Mouse (Mus musculus) hindbrain, embryonic 12.5 days (tissue): ENCODE data around the gene Samd3. TPM values are rescaled to one million over a fixed set of nuclear protein-coding genes. Genes with fewer than 3 reads are reported as not detected.

Experiments
- ATAC-seq: fragments of 200-750 bp; cut with Nextera tagmentation; 2 replicates; pipeline ENCODE4 v1.8.0; 2017; ENCODE audit warnings: moderate TSS enrichment; ENCODE audit not compliant: low FRiP score
- H3K27ac ChIP-seq: fragments of 300-500 bp; sonication (generic); 2 replicates; pipeline ENCODE4 v1.5.1; 2016; ENCODE audit warnings: mild to moderate bottlenecking
- H3K27me3 ChIP-seq: fragments of 300-500 bp; sonication (generic); 2 replicates; pipeline ENCODE4 v1.6.1; 2016; ENCODE audit warnings: mild to moderate bottlenecking
- H3K36me3 ChIP-seq: fragments of 300-500 bp; sonication (generic); 2 replicates; pipeline ENCODE4 v1.6.1; 2016; ENCODE audit warnings: mild to moderate bottlenecking
- H3K4me1 ChIP-seq: fragments of 300-500 bp; sonication (generic); 2 replicates; pipeline ENCODE4 v1.6.1; 2016
- H3K4me2 ChIP-seq: fragments of 300-500 bp; sonication (generic); replicated peaks from 2 replicates; pipeline ENCODE4 v1.6.1; 2016; ENCODE audit warnings: mild to moderate bottlenecking
- H3K4me3 ChIP-seq: fragments of 300-500 bp; sonication (generic); 2 replicates; pipeline ENCODE4 v1.5.1; 2016; ENCODE audit warnings: mild to moderate bottlenecking
- H3K9ac ChIP-seq: fragments of 300-500 bp; sonication (generic); 2 replicates; pipeline ENCODE4 v1.6.1; 2016; ENCODE audit warnings: mild to moderate bottlenecking, moderate library complexity
- H3K9me3 ChIP-seq: fragments of 300-500 bp; sonication (generic); replicated peaks from 2 replicates; pipeline ENCODE4 v1.6.1; 2016; ENCODE audit warnings: mild to moderate bottlenecking
- WGBS: fragments of 180-500 bp; shearing (Covaris S2); methylation state at CpG from one replicate; pipeline ENCODE4 v1.1.7; 2016; 5-methylcytosine and 5-hydroxymethylcytosine counted together
- polyA plus RNA-seq: library from polyadenylated mRNA; unstranded; fragments of >200 nt; fragmentation: Nextera tagmentation; extraction: Ambion mirVana; gene quantifications from 2 replicates; pipeline ENCODE4 v1.2.1, GENCODE M21; 2016

The Samd3 gene
- polyA plus RNA-seq: 0.35 TPM in 1 of 2 replicates, not detected in the other

DNA sequence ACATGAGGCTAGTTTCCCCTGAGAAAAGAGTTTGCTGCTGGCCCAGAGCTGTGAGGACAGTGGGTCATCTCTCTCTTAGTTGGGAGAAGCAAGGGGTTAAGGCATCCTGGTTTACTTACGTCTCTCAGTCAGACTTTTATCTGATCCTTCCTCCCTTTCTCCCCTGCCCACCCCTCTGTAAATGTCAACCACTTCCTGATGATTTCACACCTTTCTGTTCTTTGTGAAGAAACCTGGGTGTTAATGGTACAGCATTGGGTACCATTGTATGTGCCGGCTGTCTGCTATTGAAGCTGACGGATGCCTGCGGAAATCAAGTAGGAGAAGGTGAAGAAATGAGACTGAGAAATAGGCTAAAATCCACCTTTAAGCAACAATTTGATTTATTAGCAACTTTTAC, at the start of gene Samd3:
TSS of gene Samd3 (plus strand) at position 220 of the 400 bp plus-strand sequence.
- no peak within 1 kb of the TSS for H3K4me3 ChIP-seq
- WGBS: 63% methylated on average over 4 of the region's 4 CpGs
- H3K4me2 ChIP-seq: no peak within 1 kb of the TSS
- no peaks in the 10 kb centered on the region for H3K9me3 ChIP-seq
- H3K27ac ChIP-seq: no peak within 1 kb of the TSS
- no peaks in the 10 kb centered on the region for H3K36me3 ChIP-seq
- ATAC-seq: no peak
- H3K9ac ChIP-seq: no peak within 1 kb of the TSS
- no peaks in the 10 kb centered on the region for H3K27me3 ChIP-seq
- no peaks in the 10 kb centered on the region for H3K4me1 ChIP-seq

DNA sequence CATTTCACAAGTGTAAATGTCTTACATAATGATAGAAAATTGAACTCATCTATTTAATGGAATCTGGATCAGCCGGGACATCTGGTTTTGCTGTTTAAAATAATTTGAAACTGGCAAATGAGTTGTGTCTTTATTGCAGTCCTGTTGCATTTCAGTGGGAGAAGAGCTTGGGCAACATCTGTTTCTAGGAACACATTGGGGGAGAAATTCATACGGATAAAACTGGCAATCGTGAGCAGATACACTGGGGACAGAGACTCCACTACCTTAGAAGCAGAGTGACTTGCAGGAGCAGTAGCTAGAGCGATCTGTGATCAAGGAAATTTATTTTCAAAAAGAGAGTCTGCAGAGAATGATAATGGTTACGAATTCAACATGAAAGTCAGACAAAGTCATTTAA, 44.2 kb upstream of the Samd3 start:
- 84% methylated on average over 5 of the region's 5 CpGs for WGBS
- Histone ChIP-seq H3K36me3 (no peaks in the 10 kb centered on the region), H3K4me1 (no peaks in the 10 kb centered on the region), H3K9ac (no peak overlapping the region), H3K4me2 (no peak overlapping the region), H3K9me3 (no peaks in the 10 kb centered on the region), H3K4me3 (no peak overlapping the region), H3K27me3 (no peaks in the 10 kb centered on the region), H3K27ac (no peak overlapping the region)
- ATAC-seq: no peak

DNA sequence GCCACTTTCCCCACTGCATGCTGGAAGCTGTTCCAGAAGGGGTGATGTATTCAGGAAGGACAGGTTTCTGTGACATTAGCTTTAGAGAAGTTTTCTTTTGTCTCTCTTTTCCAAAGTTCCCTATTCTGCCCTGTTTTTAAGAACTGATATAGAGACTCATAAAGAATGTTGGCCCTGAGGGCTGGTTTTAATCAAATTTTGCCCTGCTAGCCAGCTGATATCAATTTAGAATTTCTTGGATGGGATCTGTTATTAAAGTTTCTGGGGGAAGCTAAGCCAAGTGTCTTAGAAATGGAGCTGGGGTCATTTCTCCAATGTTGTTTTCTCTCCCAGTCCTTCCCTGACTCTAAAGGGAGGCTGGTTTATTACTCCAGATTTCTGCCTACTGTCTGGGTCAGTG, 38.7 kb upstream of the Samd3 start:
- H3K27me3 ChIP-seq: no peaks in the 10 kb centered on the region
- ATAC-seq: no peak
- H3K9me3 ChIP-seq: no peaks in the 10 kb centered on the region
- H3K4me2 ChIP-seq: no peak overlapping the region
- no peak overlapping the region for H3K9ac ChIP-seq
- H3K36me3 ChIP-seq: no peaks in the 10 kb centered on the region
- no peaks in the 10 kb centered on the region for H3K4me1 ChIP-seq
- H3K4me3 ChIP-seq: no peak overlapping the region
- no peak overlapping the region for H3K27ac ChIP-seq

DNA sequence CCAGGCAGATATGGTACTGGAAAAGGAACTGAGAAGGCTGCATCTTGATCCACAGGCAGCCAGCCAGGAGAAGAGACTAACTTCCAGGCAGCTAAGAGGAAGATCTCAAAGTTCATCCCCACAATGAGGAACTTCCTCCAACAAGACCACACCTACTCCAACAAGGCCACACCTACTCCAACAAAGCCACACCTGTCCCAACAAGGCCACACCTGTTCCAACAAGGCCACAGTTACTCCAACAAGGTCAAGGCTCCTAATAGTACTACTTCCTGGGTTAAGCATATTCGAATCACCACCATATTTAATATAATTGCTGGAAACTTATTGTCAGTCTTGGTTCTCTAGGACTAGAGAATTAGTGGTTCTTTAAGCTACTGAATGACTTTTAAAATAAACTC, 34.6 kb upstream of the Samd3 start:
- no peaks in the 10 kb centered on the region for H3K27me3 ChIP-seq

DNA sequence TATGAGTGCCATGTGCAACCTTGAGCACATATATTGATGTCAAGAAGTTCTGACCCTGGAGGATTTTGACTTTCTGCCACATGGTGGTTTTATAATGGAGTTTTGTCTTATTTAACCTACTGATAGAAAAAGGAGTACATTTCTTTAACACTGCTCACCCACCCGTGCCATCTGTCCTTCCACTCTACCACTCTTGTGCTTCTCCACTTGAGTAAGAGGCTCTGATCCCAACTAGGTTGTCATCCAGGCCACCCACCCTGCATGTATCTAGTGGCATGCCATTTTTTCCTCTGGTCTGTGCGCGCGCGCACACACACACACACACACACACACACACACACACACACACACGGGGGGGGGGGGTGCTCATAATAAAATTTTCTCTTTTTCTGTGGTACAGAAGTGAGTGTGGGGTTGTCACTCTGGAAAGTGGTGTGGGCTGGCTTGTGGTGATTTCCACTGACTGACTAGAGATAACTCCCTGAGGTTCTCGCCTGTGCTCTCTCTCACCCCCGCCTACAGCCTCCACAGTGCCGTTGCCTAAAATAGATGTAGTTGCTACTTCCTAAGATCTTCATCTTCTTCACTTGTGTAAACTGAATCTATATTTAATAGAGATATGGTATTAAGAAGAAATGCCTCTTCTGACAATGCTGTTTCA, 26.7 kb upstream of the Samd3 start:
- Histone ChIP-seq H3K4me1 (no peaks in the 10 kb centered on the region), H3K27ac (no peak overlapping the region), H3K4me2 (no peak overlapping the region), H3K36me3 (no peaks in the 10 kb centered on the region), H3K9me3 (no peaks in the 10 kb centered on the region), H3K27me3 (no peaks in the 10 kb centered on the region), H3K4me3 (no peak overlapping the region), H3K9ac (no peak overlapping the region)
- 94% methylated on average over 9 of the region's 9 CpGs for WGBS
- ATAC-seq: no peak

More for the DNA sequence above, 34.6 kb upstream of the Samd3 start:
- H3K9ac ChIP-seq: no peak overlapping the region
- no peak for ATAC-seq
- H3K9me3 ChIP-seq: no peaks in the 10 kb centered on the region
- H3K27ac ChIP-seq: no peak overlapping the region
- WGBS: 85% methylated on average over 1 of the region's 1 CpGs
- H3K4me2 ChIP-seq: no peak overlapping the region
- no peaks in the 10 kb centered on the region for H3K4me1 ChIP-seq
- no peaks in the 10 kb centered on the region for H3K36me3 ChIP-seq
- H3K4me3 ChIP-seq: no peak overlapping the region

DNA sequence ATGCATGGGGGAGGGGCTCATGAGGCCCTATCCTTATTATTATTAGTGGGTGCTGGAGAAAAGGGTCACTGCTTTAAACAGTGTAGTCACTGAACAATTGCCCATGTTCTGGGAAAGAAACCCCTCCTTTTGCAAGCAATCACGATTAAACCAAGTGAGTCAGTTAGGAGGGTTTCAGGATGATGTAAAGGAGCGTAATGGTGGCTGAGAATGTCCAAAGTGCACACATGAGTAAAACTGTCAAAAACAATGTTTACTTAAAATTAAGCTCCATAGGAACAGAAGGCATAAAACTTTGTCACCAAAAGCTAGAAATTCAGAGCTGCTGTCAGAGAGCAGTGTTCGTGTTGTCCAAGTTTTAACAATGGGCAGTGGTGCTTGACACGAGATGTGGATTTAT, 8.8 kb upstream of the Samd3 start:
- 86% methylated on average over 4 of the region's 4 CpGs for WGBS
- ATAC-seq: no peak

DNA sequence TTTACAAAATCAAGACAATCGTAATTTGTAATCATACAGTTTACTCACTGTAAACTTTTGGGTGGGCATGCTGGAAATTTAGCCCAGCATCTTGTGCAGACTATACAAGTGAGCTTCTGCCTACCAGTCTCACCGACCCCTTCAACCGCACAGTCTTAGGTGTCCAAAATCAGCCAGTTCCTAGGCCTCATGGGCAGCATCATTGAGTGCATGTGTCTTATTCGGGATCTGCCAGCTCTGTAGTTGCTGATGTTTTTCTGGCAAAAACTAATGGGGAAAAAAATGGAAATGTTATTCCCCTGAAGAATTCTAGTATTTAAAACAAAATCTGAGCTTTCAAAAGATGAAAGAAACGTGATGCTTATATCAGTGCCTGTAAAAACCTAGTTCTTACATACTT, 3.3 kb upstream of the Samd3 start:
- Histone ChIP-seq H3K4me2 (no peak overlapping the region), H3K36me3 (no peaks in the 10 kb centered on the region), H3K4me1 (no peaks in the 10 kb centered on the region), H3K9me3 (no peaks in the 10 kb centered on the region), H3K9ac (no peak overlapping the region), H3K27ac (no peak overlapping the region), H3K27me3 (no peaks in the 10 kb centered on the region), H3K4me3 (no peak overlapping the region)
- ATAC-seq: no peak
- WGBS: 84% methylated on average over 5 of the region's 5 CpGs

More for the DNA sequence above, 8.8 kb upstream of the Samd3 start:
- Histone ChIP-seq H3K4me2 (no peak overlapping the region), H3K4me1 (no peaks in the 10 kb centered on the region), H3K4me3 (no peak overlapping the region), H3K27ac (no peak overlapping the region), H3K36me3 (no peaks in the 10 kb centered on the region), H3K9me3 (no peaks in the 10 kb centered on the region), H3K9ac (no peak overlapping the region), H3K27me3 (no peaks in the 10 kb centered on the region)

DNA sequence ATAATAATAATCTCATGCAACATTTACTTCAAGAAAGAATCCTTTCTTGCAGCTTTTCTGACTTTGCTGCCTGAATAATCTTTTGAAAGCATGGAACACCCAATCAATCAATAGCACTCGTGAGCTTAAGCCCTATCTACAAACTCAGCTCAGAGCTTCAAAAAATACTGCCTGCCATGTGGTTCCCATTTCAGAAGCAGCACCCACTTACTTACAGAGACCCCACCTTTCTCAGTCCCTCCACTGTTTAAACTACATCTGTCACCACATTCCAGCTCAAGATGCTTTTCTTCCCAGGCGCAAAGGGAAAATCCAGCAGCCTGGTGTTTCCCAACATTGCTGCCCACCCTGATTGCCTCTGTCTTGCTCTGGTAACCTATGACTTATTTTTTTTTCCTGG, 2.8 kb upstream of the Samd3 start:
- Histone ChIP-seq H3K4me3 (no peak overlapping the region), H3K36me3 (no peaks in the 10 kb centered on the region), H3K9ac (no peak overlapping the region), H3K4me1 (no peaks in the 10 kb centered on the region), H3K27ac (no peak overlapping the region), H3K27me3 (no peaks in the 10 kb centered on the region), H3K4me2 (no peak overlapping the region), H3K9me3 (no peaks in the 10 kb centered on the region)
- no peak for ATAC-seq
- 64% methylated on average over 2 of the region's 2 CpGs for WGBS

DNA sequence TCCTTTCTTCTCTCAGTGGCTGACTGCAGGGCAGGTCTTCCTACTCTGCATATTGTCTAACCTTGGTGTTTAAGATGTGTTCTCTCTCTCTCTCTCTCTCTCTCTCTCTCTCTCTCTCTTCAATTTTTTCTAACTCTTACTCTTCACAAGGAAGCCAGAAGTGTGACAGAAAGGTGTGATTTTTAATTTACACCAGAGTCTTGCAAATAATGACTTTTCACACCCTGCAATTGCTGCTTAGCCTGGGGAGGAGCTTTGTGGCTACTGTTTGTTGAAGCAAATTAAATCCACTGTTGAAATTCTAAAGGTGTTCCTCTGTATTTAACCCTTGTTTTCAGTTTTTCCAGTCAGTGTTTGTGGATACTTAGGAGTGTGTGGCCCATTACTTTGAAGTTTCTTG, 1.3 kb upstream of the Samd3 start:
- Histone ChIP-seq H3K27ac (no peak overlapping the region), H3K9me3 (no peaks in the 10 kb centered on the region), H3K36me3 (no peaks in the 10 kb centered on the region), H3K9ac (no peak overlapping the region), H3K27me3 (no peaks in the 10 kb centered on the region), H3K4me1 (no peaks in the 10 kb centered on the region), H3K4me3 (no peak overlapping the region), H3K4me2 (no peak overlapping the region)
- ATAC-seq: no peak

DNA sequence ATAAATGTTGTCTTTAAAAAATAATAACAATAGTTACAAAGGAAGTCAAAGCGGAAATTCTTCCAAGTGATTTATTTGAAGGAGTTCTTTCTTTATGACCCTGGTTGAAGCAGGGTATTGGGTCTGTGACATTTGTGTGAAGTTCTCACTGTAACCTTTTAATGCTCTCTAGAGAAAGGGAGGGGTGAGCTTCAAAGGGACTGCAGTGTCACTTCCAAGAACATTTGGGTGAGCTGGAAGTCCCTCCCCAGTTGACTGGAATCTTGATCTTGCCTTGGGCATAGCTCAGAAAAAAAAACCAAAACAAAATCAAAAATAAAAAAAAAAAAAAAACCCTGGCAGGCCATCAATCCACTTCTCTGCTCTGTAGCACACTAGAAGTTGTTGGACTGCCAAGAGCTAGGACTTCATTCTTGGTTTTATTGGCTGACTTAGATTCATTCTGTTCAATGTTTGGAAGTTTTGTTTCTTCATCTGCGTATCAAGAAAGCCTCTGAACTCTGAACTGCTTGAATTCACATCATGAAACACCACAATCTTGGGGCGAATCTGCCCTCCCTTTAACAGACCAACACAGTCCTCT, 2.7 kb downstream of the Samd3 start:
- ATAC-seq: no peak
- Histone ChIP-seq H3K9me3 (0 out of 2 replicates have a peak, but pooled peaks cover 4% of the 10 kb centered on the region), H3K4me2 (no peak overlapping the region), H3K36me3 (no peaks in the 10 kb centered on the region), H3K27me3 (no peaks in the 10 kb centered on the region), H3K4me3 (no peak overlapping the region), H3K4me1 (no peaks in the 10 kb centered on the region), H3K9ac (no peak overlapping the region), H3K27ac (no peak overlapping the region)
- WGBS: 85% methylated on average over 3 of the region's 3 CpGs

DNA sequence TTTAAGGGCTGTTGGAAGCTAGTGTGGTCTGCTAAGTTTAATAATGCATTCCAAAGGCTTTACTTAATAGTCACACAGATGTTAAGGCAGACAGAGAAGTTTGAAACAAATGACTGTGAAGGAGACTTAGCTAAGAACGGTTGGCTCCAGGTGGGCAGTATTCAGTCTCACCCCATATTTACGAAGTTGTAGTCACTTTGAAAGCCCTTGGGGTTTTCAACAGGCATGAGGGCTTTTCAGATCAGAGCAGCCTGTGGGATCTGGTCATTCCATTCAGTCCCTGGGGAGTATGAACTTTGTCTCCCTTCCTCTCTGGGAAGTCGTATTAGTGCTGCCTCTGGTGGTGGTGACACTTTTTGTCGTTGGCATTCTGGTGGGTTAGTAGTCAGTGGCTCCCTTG, 9.1 kb downstream of the Samd3 start:
- H3K27ac ChIP-seq: no peak overlapping the region
- WGBS: 58% methylated on average over 4 of the region's 4 CpGs
- 0 out of 2 replicates have a peak, but pooled peaks cover 4% of the 10 kb centered on the region for H3K9me3 ChIP-seq
- H3K4me3 ChIP-seq: no peak overlapping the region
- H3K9ac ChIP-seq: no peak overlapping the region
- no peak for ATAC-seq
- H3K4me1 ChIP-seq: no peaks in the 10 kb centered on the region
- no peak overlapping the region for H3K4me2 ChIP-seq
- no peaks in the 10 kb centered on the region for H3K36me3 ChIP-seq
- H3K27me3 ChIP-seq: no peaks in the 10 kb centered on the region

DNA sequence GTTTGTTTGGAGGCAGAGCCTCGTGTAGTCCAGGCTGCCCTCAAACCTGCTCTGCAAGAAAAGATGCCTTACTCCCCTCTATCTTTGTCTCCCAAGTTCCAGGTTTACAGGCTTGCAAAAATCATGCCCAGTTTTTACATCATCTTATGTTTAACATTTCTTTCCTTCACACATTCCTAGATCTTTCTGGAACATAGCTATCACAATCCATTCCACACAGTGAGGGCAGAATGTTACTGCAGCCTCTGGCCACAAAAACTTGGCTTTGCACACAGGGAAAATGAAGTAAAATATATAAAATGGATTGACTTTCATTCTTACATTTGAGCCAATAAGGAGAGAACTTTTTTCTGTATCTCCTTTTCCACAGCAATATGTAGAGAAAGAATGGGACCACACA, 9.6 kb downstream of the Samd3 start:
- 78% methylated on average over 1 of the region's 1 CpGs for WGBS
- Histone ChIP-seq H3K9me3 (0 out of 2 replicates have a peak, but pooled peaks cover 4% of the 10 kb centered on the region), H3K4me3 (no peak overlapping the region), H3K9ac (no peak overlapping the region), H3K4me2 (no peak overlapping the region), H3K4me1 (no peaks in the 10 kb centered on the region), H3K36me3 (no peaks in the 10 kb centered on the region), H3K27ac (no peak overlapping the region), H3K27me3 (no peaks in the 10 kb centered on the region)
- no peak for ATAC-seq

DNA sequence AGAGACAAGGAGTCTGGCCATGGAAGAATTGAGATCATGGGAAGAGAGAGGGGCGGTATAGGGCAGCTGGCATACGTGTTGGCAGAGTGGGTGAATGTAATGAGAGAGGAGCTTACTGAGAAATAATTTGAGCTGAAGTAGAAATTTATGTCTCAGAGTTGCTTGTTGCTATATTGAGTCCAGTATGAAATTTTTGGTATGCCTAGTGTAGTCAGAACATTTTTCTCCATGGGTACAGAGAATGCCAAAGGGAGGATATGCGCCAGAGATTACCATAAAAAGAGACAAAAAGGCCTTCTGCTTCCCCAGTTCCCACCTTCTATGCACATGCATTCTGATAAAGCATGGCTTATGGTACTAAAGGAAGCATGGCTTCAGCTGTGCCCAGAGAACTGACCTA, 13.7 kb downstream of the Samd3 start:
- WGBS: 87% methylated on average over 3 of the region's 3 CpGs
- H3K4me2 ChIP-seq: no peak overlapping the region
- H3K27ac ChIP-seq: no peak overlapping the region
- no peak for ATAC-seq
- H3K27me3 ChIP-seq: no peaks in the 10 kb centered on the region
- no peaks in the 10 kb centered on the region for H3K9me3 ChIP-seq
- H3K4me1 ChIP-seq: no peaks in the 10 kb centered on the region
- no peak overlapping the region for H3K4me3 ChIP-seq
- H3K9ac ChIP-seq: no peak overlapping the region
- H3K36me3 ChIP-seq: no peaks in the 10 kb centered on the region
